Mouse (Mus musculus) MEL (cell line): ENCODE measurements around the gene Nt5c1b. TPM values are rescaled to one million over a fixed set of nuclear protein-coding genes. Genes with fewer than 3 reads are reported as not detected.
A peak's percentile ranks its signal among the peaks of the same experiment; 100 is the strongest.

ENCODE experiments used
- DNase-seq: peaks from one replicate; pipeline ENCODE4 v3.0.0; 2011; ENCODE audit warnings: low read depth, low spot score
- H3K27ac ChIP-seq: 2 replicates; pipeline ENCODE4 v1.5.1; 2012; ENCODE audit warnings: low read depth, mild to moderate bottlenecking, control low read depth, low read length, moderate library complexity; ENCODE audit not compliant: control insufficient read depth
- H3K27me3 ChIP-seq, 2 experiments: fragments of 150-350 bp in 1 of 2; sonication (generic) in 1 of 2; 2 replicates each; pipeline ENCODE4 v1.6.1; 2012; ENCODE audit warnings: low read length in 2 of 2, mild to moderate bottlenecking in 2 of 2, improper control_type of control experiment in 1 of 2, moderate library complexity in 1 of 2; ENCODE audit not compliant: insufficient read depth in 2 of 2, control insufficient read depth in 1 of 2
- H3K36me3 ChIP-seq, 2 experiments: 2 replicates each; pipeline ENCODE4 v1.6.1; 2012 to 2014; ENCODE audit warnings: low read length in 2 of 2, improper control_type of control experiment in 1 of 2, inconsistent platforms in 1 of 2, mild to moderate bottlenecking in 1 of 2; ENCODE audit not compliant: insufficient read depth in 2 of 2, control insufficient read depth in 1 of 2
- H3K4me1 ChIP-seq, 2 experiments: fragments of 150-350 bp in 1 of 2; sonication (generic) in 1 of 2; 2 replicates each; pipeline ENCODE4 v1.6.1; 2012; ENCODE audit warnings: low read length in 2 of 2, improper control_type of control experiment in 1 of 2, mild to moderate bottlenecking in 1 of 2; ENCODE audit not compliant: insufficient read depth in 2 of 2, control insufficient read depth in 1 of 2
- H3K4me3 ChIP-seq, 2 experiments: fragments of 150-350 bp in 1 of 2; sonication (generic) in 1 of 2; 2 replicates each; pipeline ENCODE4 v1.5.1; 2012; ENCODE audit warnings: low read depth in 2 of 2, low read length in 2 of 2, mild to moderate bottlenecking in 2 of 2, moderate library complexity in 2 of 2, control low read depth in 1 of 2, improper control_type of control experiment in 1 of 2; ENCODE audit not compliant: control insufficient read depth in 1 of 2, insufficient read depth in 1 of 2
- H3K79me2 ChIP-seq: 2 replicates; pipeline ENCODE4 v1.6.1; 2012; ENCODE audit warnings: mild to moderate bottlenecking, low read length, moderate library complexity; ENCODE audit not compliant: control insufficient read depth, poor library complexity, insufficient read depth
- H3K9ac ChIP-seq: 2 replicates; pipeline ENCODE4 v1.6.1; 2012; ENCODE audit warnings: low read depth, mild to moderate bottlenecking, control low read depth, low read length, moderate library complexity; ENCODE audit not compliant: control insufficient read depth, poor library complexity, severe bottlenecking
- H3K9me3 ChIP-seq: fragments of 150-350 bp; sonication (generic); replicated peaks from 2 replicates; pipeline ENCODE4 v1.6.1; 2012; ENCODE audit warnings: mild to moderate bottlenecking, low read length, improper control_type of control experiment, moderate library complexity; ENCODE audit not compliant: insufficient read depth
- BHLHE40 ChIP-seq: IDR thresholded peaks from 2 replicates; pipeline ENCODE4 v1.6.1; 2012; ENCODE audit warnings: low read depth, mild to moderate bottlenecking, inconsistent platforms, low read length, improper control_type of control experiment, borderline replicate concordance
- CHD2 ChIP-seq: IDR thresholded peaks from 2 replicates; pipeline ENCODE4 v1.6.1; 2011; ENCODE audit warnings: low read length, improper control_type of control experiment
- CTCF ChIP-seq, 3 experiments: IDR thresholded peaks in 2 of 3; conservative IDR thresholded peaks in 1 of 3; 2 replicates each; pipeline ENCODE4 v1.5.1; 2011 to 2012; ENCODE audit warnings: low read length in 3 of 3, low read depth in 2 of 3, mild to moderate bottlenecking in 2 of 3, improper control_type of control experiment in 1 of 3, inconsistent platforms in 1 of 3, mixed read lengths in 1 of 3, moderate library complexity in 1 of 3; ENCODE audit not compliant: control insufficient read depth in 1 of 3, insufficient read depth in 1 of 3, poor library complexity in 1 of 3, severe bottlenecking in 1 of 3
- E2F4 ChIP-seq: IDR thresholded peaks from 2 replicates; pipeline ENCODE4 v1.6.1; 2011; ENCODE audit warnings: low read depth, low read length, improper control_type of control experiment, borderline replicate concordance
- EP300 ChIP-seq, 2 experiments: IDR thresholded peaks; 2 replicates each; pipeline ENCODE4 v1.6.1; 2011; ENCODE audit warnings: improper control_type of control experiment in 2 of 2, low read length in 2 of 2, low read depth in 1 of 2, mild to moderate bottlenecking in 1 of 2
- ETS1 ChIP-seq: IDR thresholded peaks from 2 replicates; pipeline ENCODE4 v1.6.1; 2012; ENCODE audit warnings: low read depth, mild to moderate bottlenecking, inconsistent platforms, low read length, improper control_type of control experiment, moderate library complexity
- GABPA ChIP-seq: IDR thresholded peaks from 2 replicates; pipeline ENCODE4 v1.6.1; 2012; ENCODE audit warnings: low read depth, mild to moderate bottlenecking, inconsistent platforms, low read length, improper control_type of control experiment, moderate library complexity
- GATA1 ChIP-seq: IDR thresholded peaks from 2 replicates; pipeline ENCODE4 v1.6.1; 2011; ENCODE audit warnings: low read depth, low read length, improper control_type of control experiment
- HCFC1 ChIP-seq: IDR thresholded peaks from 2 replicates; pipeline ENCODE4 v1.6.1; 2012; ENCODE audit warnings: low read depth, mild to moderate bottlenecking, inconsistent platforms, low read length, improper control_type of control experiment, moderate library complexity
- JUND ChIP-seq: IDR thresholded peaks from 2 replicates; pipeline ENCODE4 v1.6.1; 2011; ENCODE audit warnings: low read depth, mild to moderate bottlenecking, improper control_type of control experiment, low read length
- MAFK ChIP-seq: IDR thresholded peaks from 2 replicates; pipeline ENCODE4 v1.6.1; 2011; ENCODE audit warnings: low read depth, mild to moderate bottlenecking, low read length, improper control_type of control experiment, borderline replicate concordance
- MAX ChIP-seq: IDR thresholded peaks from 2 replicates; pipeline ENCODE4 v1.6.1; 2011; ENCODE audit warnings: low read length, improper control_type of control experiment
- MAZ ChIP-seq: IDR thresholded peaks from 2 replicates; pipeline ENCODE4 v1.6.1; 2012; ENCODE audit warnings: low read depth, mild to moderate bottlenecking, inconsistent platforms, low read length, improper control_type of control experiment
- MXI1 ChIP-seq: IDR thresholded peaks from 2 replicates; pipeline ENCODE4 v1.6.1; 2011; ENCODE audit warnings: mild to moderate bottlenecking, low read depth, low read length, improper control_type of control experiment
- MYB ChIP-seq: IDR thresholded peaks from 2 replicates; pipeline ENCODE4 v1.6.1; 2011; ENCODE audit warnings: mild to moderate bottlenecking, low read depth, low read length, improper control_type of control experiment
- MYC ChIP-seq: IDR thresholded peaks from 2 replicates; pipeline ENCODE4 v1.6.1; 2011; ENCODE audit warnings: low read depth, mild to moderate bottlenecking, low read length, improper control_type of control experiment, moderate library complexity
- NELFE ChIP-seq: IDR thresholded peaks from 2 replicates; pipeline ENCODE4 v1.6.1; 2011; ENCODE audit warnings: low read depth, low read length, improper control_type of control experiment
- POLR2A ChIP-seq, 2 experiments: IDR thresholded peaks; 2 replicates each; pipeline ENCODE4 v1.6.1; 2011 to 2012; ENCODE audit warnings: low read length in 2 of 2, mild to moderate bottlenecking in 2 of 2, control low read depth in 1 of 2, improper control_type of control experiment in 1 of 2, low read depth in 1 of 2, moderate library complexity in 1 of 2; ENCODE audit not compliant: control insufficient read depth in 1 of 2, insufficient read depth in 1 of 2, poor library complexity in 1 of 2
- POLR2AphosphoS2 ChIP-seq: IDR thresholded peaks from 2 replicates; pipeline ENCODE4 v1.6.1; 2011; ENCODE audit warnings: low read length, improper control_type of control experiment
- RAD21 ChIP-seq: IDR thresholded peaks from 2 replicates; pipeline ENCODE4 v1.6.1; 2011; ENCODE audit warnings: mild to moderate bottlenecking, low read depth, low read length, improper control_type of control experiment
- SIN3A ChIP-seq: IDR thresholded peaks from 2 replicates; pipeline ENCODE4 v1.6.1; 2012; ENCODE audit warnings: low read length, improper control_type of control experiment, inconsistent platforms
- SMC3 ChIP-seq: IDR thresholded peaks from 2 replicates; pipeline ENCODE4 v1.6.1; 2011; ENCODE audit warnings: low read depth, low read length, improper control_type of control experiment
- TAL1 ChIP-seq: IDR thresholded peaks from 2 replicates; pipeline ENCODE4 v1.6.1; 2012; ENCODE audit warnings: mild to moderate bottlenecking, inconsistent platforms, low read length, moderate library complexity, mixed read lengths
- TBP ChIP-seq: IDR thresholded peaks from 2 replicates; pipeline ENCODE4 v1.8.0; 2011; ENCODE audit warnings: low read depth, low read length, improper control_type of control experiment
- UBTF ChIP-seq: IDR thresholded peaks from 2 replicates; pipeline ENCODE4 v1.6.1; 2012; ENCODE audit warnings: low read depth, mild to moderate bottlenecking, inconsistent platforms, low read length, improper control_type of control experiment, moderate library complexity, borderline replicate concordance; ENCODE audit not compliant: insufficient read depth
- USF2 ChIP-seq, 2 experiments: IDR thresholded peaks; 2 replicates each; pipeline ENCODE4 v1.6.1; 2011 to 2012; ENCODE audit warnings: improper control_type of control experiment in 2 of 2, low read length in 2 of 2, borderline replicate concordance in 1 of 2, inconsistent platforms in 1 of 2, low read depth in 1 of 2, mild to moderate bottlenecking in 1 of 2; ENCODE audit not compliant: insufficient read depth in 1 of 2
- ZC3H11A ChIP-seq: IDR thresholded peaks from 2 replicates; pipeline ENCODE4 v1.6.1; 2012; ENCODE audit warnings: low read depth, mild to moderate bottlenecking, inconsistent platforms, low read length, improper control_type of control experiment
- ZKSCAN1 ChIP-seq: IDR thresholded peaks from 2 replicates; pipeline ENCODE4 v1.6.1; 2012; ENCODE audit warnings: low read depth, mild to moderate bottlenecking, inconsistent platforms, low read length, improper control_type of control experiment, moderate library complexity
- ZMIZ1 ChIP-seq: IDR thresholded peaks from 2 replicates; pipeline ENCODE4 v1.6.1; 2012; ENCODE audit warnings: low read depth, mild to moderate bottlenecking, inconsistent platforms, low read length, improper control_type of control experiment, moderate library complexity
- polyA plus RNA-seq, 2 experiments: library from polyadenylated mRNA; stranded (reverse) in 1 of 2; unstranded in 1 of 2; fragments of >175 nt in 1 of 2; fragments of >200 nt in 1 of 2; gene quantifications; 2 replicates each; pipeline versions ENCODE4 v1.2.1 to v1.2.4; 2012; ENCODE audit warnings: low replicate concordance in 2 of 2, low read depth in 1 of 2; ENCODE audit not compliant: insufficient read length in 2 of 2, insufficient read depth in 1 of 2, missing spikeins in 1 of 2
- total RNA-seq: library from RNA; depleted of rRNA; stranded (reverse); fragments of 300-350 nt; gene quantifications from 2 replicates; pipeline ENCODE4 v1.2.3, GENCODE M21; 2012

Gene Nt5c1b
- total and polyA plus RNA-seq, 3 experiments: not detected

DNA sequence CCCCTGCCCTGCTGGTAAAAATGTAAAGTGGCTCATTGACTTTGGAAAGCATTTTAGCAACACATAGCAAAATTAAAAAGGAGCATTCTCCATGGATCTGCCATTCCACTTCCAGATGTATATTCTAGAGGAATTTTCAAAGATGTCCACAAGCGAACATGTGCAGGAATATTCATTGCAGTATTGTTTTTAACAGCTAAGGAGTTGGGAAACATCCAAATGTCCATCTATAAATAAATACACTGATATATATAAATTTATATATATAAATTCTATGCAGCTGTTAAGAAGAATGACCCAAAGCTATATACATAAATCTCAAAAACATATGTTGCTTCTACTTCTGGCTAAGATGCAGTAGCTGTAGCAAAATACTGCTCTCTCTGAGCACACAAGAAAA lies 61.2 kb downstream of the Nt5c1b start:
- Histone ChIP-seq H3K9ac (no peak overlapping the region), H3K36me3 (no peaks in the 10 kb centered on the region), H3K4me3 (no peak overlapping the region), H3K9me3 (no peaks in the 10 kb centered on the region), H3K79me2 (no peaks in the 10 kb centered on the region), H3K4me1 (no peaks in the 10 kb centered on the region), H3K27ac (no peak overlapping the region), H3K27me3 (no peaks in the 10 kb centered on the region)
- no peak for TF ChIP-seq HCFC1
- no peak for TF ChIP-seq MAX
- no peak for TF ChIP-seq MAZ
- no peak for TF ChIP-seq BHLHE40
- TF ChIP-seq MYB: no peak
- no peak for TF ChIP-seq NELFE
- no peak for TF ChIP-seq JUND
- TF ChIP-seq ETS1: no peak
- TF ChIP-seq E2F4: no peak
- no peak for TF ChIP-seq POLR2A (IDR thresholded peaks at IDR 0.05; ENCODE audit: control insufficient read depth in 1 of 2, insufficient read depth in 1 of 2, low read depth in 1 of 2, low read length in 2 of 2, poor library complexity in 1 of 2)
- TF ChIP-seq ZMIZ1: no peak
- no peak for TF ChIP-seq USF2 (IDR thresholded peaks at IDR 0.05; ENCODE audit: borderline replicate concordance in 1 of 2, insufficient read depth in 1 of 2, low read depth in 1 of 2, low read length in 2 of 2)
- DNase-seq: no peak

DNA sequence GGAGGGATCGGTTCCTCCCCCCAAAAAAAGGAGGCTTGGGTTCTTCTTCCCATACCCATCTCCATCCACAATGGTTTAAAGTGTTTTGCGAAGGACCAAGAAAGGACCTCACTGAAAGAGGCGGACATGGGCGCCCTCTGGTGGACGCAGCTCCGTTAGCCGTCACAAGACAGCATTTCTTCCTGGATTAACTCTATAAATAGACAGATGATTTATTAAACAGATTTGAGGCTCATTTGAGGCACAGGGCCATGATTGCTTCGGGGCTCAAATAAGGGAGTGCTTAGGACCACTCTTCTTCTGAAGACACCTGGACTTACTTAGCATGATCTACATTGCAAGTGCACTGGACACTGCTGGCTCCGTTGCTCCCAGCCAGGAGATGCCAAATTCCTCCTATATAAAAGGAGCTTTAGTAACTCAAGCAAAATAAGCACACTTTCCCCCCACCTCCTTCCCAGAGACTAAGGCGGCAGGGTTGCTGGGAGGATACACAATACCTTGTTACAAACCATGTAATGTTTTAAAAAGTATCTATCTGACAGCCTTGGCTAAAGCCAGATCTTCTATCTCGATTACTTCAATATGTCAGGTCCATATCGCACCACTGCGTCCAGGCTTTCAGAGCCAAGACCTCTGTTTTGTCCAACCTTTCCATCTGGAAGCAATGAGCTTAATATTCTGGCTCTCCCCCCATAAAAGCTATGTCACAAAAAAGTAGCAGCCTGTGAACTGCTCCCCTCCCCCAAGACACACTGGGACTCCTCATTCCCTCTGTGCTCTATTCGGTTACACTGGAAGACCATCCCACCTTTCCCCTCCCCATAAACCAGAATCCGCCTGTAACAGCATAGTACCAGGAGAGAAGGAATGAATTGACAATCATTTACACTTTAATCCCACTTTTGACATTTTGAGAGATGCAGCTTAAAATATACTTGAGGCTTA lies 68.6 kb downstream of the Nt5c1b start:
- no peaks in the 10 kb centered on the region for H3K9me3 ChIP-seq
- no peak overlapping the region for H3K9ac ChIP-seq
- TF ChIP-seq EP300 (IDR thresholded peaks at IDR 0.05; ENCODE audit: low read depth in 1 of 2, low read length in 2 of 2) (no peak), SMC3 (peak; percentile 94), TBP (no peak), JUND (no peak), POLR2AphosphoS2 (no peak), MYB (no peak), NELFE (no peak), RAD21 (peak; percentile 89), MXI1 (no peak), GABPA (no peak), MAZ (no peak), ZKSCAN1 (no peak), ZC3H11A (peak; percentile 80), CHD2 (no peak), BHLHE40 (no peak), HCFC1 (no peak), MYC (no peak), GATA1 (no peak), MAX (no peak), MAFK (no peak), CTCF (IDR thresholded peaks at IDR 0.05 in 2 of 3, conservative IDR thresholded peaks at IDR 0.05 in 1 of 3; ENCODE audit: control insufficient read depth in 1 of 3, insufficient read depth in 1 of 3, low read depth in 2 of 3, low read length in 3 of 3, poor library complexity in 1 of 3, severe bottlenecking in 1 of 3) (peak; percentile 62 to 91 (median 85)), POLR2A (IDR thresholded peaks at IDR 0.05; ENCODE audit: control insufficient read depth in 1 of 2, insufficient read depth in 1 of 2, low read depth in 1 of 2, low read length in 2 of 2, poor library complexity in 1 of 2) (no peak), UBTF (no peak), TAL1 (no peak), SIN3A (no peak), ZMIZ1 (no peak)

More for the DNA sequence above, 68.6 kb downstream of the Nt5c1b start:
- Histone ChIP-seq H3K27me3 (no peaks in the 10 kb centered on the region), H3K36me3 (no peaks in the 10 kb centered on the region), H3K4me1 (no peaks in the 10 kb centered on the region), H3K79me2 (no peaks in the 10 kb centered on the region), H3K4me3 (no peak overlapping the region), H3K27ac (no peak overlapping the region)
- peak; percentile 64 for DNase-seq
